Mouse (Mus musculus) telencephalon, adult 2 months (tissue): ENCODE measurements at regions not wholly inside any gene's neighbourhood (a gene's known extent, or its start where the extent isn't known, plus 50 kb on each side); places are given as distances from the start of the nearest gene placed in this dataset.

Experiments
- DNase-seq: peaks from one replicate; pipeline ENCODE4 v3.0.0-alpha.2; 2011; ENCODE audit warnings: low read depth, low spot score

DNA sequence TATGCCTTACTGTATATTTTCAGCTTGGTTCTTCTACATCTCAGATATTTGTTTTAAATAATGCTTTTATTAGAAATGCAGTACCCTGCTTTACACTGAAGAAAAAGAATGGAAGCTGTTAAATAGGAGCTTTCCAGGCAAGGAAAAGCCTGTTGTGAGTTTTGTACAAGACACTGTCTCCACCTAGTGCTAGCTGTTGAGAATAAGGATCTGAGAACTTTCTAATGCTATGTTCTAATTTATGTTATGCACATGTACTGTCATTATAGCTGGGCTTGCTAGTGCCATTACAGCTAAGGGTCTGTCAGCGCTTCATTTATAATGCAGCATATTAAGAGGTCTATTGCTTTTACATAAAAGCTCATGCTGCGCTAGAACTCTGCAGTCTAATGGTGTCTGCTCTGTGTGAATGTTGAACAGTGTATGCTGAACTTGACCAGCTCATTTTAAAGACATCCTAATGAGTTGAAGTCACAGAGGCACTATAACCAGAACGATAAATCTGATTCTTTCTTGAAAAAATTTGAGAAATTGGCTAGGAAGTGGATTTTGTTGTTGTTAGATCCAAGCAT, 315.4 kb upstream of the Dnajc24 start:
- DNase-seq: peak; percentile 16

DNA sequence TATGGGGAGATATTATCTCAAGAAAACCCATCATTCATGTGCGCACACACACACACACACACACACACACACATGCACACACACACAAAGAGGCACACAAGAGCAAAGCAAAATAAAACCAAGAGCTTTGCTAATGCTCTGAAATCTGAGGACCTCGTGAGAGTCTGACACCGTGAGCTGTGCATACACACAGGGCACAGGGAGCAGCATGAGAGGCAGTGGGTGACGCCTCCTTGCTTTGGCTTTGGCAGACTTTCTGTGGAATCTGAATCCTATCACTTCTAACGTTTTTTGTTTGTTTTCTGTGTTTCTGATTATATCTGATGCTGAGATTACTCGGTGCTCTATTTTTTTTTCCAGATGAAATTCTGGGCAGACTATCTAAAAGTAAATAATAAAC, 343.4 kb upstream of the Dnajc24 start:
- no peak for DNase-seq

DNA sequence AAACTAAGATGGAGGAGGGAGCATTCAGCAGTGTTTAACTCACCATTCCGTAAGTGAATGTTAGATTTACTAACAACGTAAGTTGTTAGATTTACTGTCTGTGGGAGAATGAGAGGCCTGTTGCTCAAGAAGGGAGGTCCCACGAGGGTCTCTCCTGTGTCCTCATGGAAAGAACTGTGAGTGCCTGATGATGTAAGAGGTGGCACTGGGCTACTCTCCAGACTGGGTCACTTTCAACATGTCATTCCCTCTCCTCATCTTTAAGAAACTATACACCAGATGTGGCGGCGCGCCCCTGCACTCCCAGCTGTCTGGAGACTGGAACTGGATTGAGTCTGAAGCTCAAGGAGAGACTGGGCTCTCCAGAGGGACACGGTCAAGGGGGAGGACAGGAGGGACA, 343.9 kb upstream of the Dnajc24 start:
- no peak for DNase-seq

DNA sequence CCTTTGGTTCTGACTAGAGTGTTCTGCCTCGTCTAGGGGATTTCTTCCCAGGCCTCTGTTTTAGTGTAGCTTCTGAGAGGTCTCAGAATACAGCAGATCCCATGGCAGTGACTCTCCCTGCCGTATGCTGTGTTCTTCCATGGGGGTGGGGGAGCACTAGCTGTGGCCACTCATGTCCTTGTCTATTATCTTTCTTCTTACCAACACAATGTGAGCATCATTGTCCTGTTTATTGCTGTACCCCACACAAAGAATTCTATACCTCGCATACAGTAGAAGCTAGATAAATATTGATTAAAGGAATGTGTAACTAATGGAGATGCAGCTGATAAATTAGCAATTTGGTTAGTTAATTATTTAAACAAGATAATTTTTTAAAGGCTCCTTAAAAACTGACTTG, 337.5 kb upstream of the Mpped2 start:
- no peak for DNase-seq

DNA sequence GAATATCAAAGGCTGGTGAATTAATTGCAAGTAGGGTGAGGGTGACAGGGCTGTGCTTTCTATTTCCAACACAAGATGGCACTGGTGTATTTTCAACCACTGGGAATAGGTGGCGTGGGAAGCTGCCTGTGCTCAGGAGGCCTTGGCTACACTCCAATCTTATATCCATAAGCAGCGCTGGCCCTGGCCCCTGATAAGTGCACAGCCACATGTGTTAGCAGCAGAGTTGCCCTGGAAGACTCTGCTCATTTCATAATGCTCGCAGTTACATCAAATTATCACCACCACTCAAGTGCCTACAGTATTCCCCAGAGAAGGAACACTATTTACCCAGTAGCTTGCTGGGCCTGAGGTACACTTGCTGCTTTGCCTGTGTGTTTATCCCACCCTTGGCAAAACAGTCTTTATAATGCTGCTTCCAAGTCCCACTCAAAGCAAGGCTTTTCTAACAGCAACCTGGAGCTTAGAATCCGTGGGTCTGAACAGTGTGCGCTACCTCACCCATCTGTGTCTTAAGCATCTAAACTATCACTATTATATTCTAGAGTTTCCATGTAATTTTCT, 337.0 kb upstream of the Mpped2 start:
- peak; percentile 54 for DNase-seq

DNA sequence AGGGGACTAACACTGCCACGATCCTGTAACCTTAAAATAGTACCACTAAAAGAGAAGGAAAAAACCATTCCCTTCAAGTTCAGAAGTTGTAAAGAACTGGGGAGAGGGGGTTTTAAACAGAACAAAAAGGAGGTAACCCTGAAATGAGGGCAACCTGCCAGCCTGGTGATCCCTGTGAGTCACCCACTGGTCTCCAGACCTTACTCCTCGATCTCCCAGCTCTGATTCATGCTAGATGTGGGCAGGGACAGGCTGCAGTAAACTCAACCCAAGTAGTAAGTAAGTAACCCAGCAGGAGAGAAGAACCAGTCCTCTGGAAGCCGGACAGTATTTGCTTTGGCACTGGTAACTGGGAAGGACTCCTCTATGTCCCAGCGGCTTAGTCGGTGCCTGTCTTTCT, 324.4 kb upstream of the Mpped2 start:
- DNase-seq: no peak

DNA sequence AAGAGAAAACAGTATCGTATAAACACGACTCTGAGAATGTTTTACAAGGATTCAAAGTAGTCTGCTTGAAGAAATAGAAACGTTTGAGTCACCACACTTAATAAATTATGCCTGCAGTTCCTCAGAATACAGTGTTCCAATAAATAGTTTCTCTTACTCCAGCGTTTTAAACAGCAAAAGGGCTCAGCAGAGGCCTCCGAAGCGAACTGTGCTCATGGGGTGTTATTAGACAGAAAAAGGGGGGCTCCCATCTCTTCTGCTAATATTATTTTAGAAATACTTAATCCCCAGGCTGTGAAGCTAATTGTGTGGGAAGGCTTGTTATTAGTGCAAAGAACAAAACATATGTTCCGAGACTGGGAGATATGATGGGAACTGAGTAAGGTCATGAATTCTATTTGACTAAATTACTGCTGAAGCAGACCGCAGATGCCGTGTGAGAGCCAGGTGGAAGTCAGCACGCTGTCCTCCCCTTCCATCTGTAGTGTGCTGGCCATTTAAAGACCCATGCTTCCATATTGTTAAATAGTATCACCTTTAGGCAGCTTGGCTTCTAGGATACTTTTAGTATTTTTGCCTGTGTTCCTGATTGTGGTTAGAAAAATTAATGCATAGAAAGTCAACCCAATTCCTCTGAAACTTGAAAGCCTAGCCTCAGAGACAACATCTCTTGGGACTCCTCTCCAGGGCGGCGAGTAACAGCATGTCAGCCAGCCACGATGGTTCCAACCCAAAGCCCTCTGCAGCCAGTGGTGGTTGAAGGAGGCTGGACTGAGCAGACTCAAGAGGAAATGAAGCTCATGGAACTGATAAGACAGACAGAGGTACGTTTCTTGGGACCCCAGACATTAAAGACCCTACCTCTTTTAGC, 309.4 kb upstream of the Mpped2 start:
- peak; percentile 6 for DNase-seq

DNA sequence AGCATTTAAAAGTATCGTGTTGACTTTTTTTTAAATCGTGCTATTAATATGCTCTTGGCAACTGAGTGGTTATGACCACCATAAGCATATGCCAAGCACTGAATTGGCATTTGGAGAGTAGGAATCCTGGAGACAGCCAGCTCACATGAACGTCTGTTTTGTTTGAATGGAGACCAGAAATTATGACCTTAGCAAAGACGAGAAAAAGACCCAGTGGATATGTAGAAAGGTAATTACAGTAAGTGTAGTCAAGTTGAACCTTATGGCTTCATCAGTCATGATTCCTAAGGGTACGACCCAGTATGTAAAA, 308.8 kb upstream of the Mpped2 start:
- no peak for DNase-seq

DNA sequence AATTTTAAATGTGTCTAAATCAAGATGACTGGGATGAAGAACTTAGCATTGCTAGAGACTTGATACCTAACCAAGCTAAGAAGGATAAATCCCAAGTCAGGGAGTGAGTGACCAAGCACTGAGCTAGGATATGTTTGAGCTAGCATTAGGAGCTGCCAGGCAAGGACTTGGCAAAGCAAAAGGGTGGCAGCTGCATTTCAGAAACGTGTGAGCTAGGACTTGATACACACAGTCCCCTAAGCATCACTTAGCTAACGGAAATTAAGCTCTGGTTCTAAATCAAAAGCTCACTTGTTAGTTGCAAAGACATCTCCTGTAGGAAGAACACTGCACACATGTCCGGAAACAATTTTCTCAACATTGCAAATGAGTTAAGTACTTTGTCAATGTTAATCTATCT, 308.2 kb upstream of the Mpped2 start:
- peak; percentile 6 for DNase-seq

DNA sequence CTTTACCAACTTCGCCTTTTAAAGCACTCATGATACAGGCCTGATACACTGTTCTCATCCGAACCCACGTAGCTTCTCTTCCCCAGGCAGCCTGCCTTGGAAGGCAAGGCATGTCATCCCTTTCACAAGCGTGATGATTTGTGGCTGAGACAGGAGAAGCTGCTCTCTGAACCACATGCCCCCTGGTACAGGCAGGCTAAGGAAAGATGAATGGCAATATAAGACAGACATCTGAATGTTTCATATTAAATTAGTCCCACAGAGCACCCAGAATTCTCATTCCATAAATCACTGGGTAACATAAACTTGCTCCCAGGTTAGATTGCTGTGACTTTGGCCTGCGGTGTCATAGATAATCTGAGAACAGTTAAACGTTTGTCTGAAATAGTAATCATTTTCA, 280.9 kb upstream of the Mpped2 start:
- no peak for DNase-seq

DNA sequence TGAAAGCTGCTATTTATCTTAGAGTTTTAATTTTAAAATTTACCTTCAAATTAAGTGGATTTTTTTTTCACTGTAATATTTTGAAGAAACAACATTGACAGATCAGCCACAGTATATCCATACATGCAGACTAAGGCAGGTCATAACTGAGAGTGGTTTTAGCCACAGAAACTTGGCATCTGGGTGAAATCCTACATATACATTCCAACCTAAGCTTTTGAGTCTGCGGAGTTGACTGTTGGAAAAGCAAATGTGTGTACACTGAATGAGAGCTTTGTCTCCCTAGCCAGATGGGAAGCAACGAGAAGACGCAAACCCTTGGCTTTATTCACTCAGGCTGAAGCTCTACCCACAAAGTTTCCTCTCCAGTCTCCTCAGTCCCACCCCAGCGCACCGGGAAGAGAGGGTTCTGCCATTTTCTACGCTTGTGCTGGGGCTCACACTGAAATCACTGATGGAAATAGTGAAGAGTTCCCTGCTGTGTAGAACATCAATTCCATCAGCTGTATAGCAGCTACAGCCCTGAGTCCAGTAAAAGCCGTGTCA, 277.5 kb upstream of the Mpped2 start:
- no peak for DNase-seq

DNA sequence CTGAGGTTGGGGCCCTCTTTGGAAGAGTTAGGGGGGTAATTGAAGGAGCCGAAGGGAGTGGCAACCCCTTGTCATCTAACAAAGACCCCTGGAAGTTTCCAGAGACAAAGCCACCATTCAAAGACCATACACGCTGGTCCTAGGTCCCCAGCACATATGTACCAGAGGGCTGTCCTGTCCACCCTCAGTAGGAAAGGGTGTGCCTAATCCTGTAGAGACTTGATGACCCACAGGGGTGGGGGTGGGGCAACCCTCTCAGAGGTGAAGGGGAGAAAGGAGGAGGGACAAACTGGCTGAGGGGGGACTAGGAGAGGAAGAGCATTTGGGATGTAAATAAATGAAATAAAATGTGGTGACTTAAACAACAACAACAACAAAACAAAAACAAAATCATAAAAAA, 274.9 kb upstream of the Mpped2 start:
- DNase-seq: no peak

DNA sequence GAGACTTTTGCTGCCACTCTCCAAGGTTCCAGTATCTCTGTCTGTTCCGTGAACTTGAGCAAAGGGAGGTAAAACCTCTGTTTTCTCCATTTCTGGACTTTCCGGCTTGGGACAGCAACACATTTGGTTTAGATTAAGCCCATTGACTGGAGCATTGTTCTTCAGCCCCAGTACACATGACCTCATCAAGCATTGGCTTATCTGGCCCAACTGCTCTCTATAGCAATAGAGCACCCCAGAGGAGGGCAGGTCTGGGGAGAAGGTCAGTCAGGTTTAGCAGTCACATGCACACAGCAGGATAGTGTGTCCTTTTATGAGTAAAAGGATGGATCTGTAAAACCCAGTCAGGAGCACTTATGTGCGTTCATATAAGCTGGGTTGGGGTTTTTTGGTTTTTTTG, 268.1 kb upstream of the Mpped2 start:
- no peak for DNase-seq

DNA sequence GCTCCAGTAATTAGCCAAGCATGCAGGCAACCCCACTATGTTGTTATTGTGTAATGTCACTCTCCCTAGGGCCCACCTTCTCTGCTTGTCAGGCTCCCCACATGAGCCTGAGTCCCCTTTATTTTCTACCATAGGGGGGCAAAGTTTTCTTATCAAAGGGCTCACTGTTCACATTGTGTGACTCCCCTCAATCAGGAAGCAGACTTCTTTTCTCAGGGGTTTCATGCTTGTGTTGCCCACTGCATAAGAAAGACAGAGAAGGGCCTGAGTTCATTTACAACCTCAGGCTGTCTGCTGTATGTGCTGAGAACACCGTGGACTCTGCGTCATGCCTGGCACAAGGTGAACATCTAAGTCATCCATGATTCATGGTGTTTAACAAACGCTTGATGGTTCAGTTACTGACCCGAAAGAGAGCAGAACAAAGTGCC, 267.6 kb upstream of the Mpped2 start:
- no peak for DNase-seq

DNA sequence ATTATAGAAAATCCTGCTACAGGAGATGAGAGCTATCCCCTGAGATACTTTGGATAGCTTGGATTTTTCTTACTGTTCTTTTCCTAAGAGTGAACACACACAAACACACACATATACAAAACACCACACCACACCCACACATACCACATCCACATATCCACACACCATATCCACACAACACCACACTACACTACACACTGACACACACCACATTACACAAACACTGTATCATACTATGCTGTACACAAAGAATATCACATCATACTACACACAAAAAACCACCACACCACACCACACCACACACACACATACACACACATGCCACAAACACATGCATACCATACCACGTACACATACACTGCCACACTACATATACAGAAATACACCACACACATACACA, 267.1 kb upstream of the Mpped2 start:
- DNase-seq: no peak

DNA sequence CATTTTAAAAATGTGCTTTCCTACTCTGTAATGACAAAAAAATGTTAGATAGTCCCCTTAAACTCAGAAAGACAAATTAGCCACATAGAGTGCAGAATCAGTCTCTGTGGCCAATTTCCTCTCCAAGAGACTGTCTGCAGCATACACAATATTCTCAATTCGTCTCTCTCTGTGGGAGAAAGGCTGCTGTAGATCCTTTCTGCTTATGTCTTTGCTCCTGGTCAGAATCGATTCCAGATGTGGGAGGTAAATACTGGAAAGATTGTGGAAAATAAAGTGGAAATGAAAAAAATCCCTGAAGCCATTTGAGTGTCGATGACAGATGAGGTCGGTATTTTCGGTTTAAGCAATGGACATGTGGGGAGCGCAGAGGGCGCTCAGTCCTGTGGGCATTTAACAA, 265.8 kb upstream of the Mpped2 start:
- DNase-seq: no peak

DNA sequence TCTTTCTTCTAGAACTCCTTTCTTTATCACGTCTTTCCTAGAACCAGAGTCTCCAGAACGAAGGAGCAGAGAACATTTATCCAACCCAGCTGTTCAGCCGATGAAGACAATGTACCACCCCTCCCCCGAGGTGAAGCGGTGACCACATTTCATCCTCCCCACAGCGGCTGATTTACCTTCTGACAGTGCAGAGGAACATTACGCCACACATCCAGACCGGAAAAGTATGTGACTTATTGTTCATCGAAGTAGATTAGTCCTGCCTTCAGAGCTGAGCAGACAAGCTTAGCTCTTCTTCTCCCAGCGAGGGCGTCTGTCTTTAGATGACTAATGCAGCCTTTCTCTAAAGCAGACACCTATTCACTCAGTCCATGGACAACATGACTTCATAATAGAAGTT, 264.2 kb upstream of the Mpped2 start:
- no peak for DNase-seq

DNA sequence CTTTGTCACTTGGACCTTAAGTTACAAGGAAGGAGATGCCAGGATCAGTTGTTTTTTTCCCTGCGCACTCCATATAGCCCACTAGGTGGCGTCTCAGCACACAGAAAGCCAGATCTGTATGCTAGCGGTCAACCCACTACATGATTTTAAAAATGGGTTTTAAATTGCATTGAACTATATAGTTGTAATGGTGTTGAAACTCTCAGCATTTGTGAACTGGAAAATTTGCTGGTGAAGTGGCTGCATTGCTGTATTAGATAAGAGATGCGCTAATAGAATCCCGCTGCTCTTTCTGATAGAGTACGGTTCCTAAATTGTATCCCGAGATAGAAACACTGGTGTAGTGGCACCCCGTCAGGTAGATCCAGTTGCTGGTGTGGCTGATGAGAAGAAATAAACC, 261.9 kb upstream of the Mpped2 start:
- DNase-seq: peak; percentile 41

DNA sequence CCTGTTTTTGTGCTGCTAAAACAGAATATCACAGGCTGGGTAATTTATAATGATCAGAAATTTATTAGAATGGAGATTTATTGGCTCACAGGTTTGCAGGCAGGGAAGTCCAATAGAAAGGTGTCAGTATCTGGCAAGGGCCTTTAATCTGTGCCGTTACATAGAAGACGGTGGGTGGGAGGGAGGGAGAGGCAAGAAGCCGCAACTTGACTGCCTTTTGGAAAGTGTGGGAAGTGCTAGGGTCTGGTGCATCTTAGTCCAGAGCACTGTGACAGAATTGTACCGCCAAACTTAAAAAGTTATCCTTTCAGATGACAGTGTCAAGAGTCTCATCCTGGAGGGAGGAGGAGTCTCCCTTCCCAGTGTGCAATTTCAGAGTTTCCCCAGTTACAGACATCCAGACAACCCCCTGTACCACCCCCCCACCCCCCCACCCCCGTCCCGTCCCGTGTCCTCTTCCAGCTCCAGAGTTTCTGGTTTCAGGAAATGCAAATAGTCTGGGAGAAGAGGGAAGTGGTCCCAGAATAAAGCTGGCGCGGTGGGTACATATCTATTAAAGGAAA, 261.4 kb upstream of the Mpped2 start:
- DNase-seq: no peak

DNA sequence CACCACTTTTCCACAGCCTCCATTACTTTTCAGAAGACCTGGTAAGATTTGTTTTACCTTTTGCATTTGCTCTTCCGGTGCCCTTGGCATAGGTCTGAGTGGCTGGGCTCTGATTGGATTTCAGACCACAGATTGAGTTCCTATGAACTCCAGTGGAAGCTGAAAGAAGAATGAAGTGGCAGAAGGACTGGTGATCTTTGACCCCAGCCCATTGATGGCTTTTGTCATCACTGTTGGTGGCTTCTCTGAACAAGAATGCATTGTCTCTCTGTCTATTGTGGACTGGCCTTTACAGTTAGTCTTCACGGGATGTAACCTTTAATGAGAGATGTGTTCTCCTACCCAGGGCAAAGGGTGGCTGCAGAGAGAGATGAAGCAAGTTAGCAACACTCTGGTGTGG, 256.9 kb upstream of the Mpped2 start:
- no peak for DNase-seq

DNA sequence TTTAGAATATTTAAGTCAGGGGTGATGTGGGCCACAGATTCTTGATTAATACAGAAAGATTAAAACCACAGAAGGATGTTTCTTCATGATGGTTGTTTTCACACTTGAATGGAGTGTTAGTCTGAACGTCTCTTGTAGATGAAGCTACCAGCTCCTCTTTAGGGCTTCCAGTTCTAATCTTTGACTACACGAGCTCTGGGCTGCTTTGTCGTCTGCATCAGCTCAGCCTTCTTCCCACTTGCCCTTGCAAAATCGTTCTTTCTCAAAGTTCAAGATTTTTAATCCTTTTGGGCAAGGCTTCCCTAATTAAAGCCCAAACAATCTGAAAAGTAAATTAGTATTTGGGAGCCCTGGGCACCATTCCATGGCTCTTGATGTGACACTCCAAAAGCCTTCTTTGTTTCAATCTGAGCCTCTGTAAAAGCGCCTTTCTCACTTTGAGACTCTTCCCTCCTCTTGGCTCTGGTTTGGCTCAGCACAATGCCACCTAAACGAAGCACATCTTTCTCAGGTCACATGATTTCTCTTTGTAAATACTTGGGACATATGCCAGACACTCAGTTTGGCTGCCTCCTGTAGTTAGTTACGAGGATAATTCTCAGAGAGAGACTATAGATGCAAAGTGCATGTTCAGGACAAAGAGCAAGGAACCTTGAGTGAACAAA, 238.6 kb upstream of the Mpped2 start:
- DNase-seq: no peak

DNA sequence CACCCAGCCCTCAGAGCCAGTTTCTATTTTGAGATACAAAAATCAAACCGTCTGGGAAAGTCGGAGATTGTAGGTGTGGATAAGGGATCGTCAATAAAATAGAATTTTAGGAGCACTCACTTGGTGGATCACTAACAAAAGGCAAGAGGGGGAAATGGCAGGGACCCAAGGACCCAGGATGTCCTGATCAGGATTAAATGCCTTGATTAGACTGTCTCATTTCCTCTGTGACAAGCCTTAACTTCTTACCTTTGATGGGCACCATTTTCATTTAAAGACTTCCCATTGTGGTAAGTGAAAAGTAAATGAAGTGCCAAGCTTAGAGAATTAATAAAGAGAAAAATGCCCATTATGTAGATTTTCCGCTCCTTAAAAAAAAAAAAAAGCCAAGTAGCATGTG, 238.0 kb upstream of the Mpped2 start:
- no peak for DNase-seq
